Mouse (Mus musculus) erythroblast, embryonic 14.5 days (primary cell): ENCODE measurements around the gene Mllt10.

Experiments used
- GATA1 ChIP-seq: IDR thresholded peaks from 2 replicates; pipeline ENCODE4 v1.6.1; 2012; ENCODE audit warnings: low read length, inconsistent platforms, mixed read lengths
- TAL1 ChIP-seq: IDR thresholded peaks from 3 replicates; pipeline ENCODE4 v1.6.1; 2012; ENCODE audit warnings: low read length, inconsistent platforms, mixed read lengths

DNA sequence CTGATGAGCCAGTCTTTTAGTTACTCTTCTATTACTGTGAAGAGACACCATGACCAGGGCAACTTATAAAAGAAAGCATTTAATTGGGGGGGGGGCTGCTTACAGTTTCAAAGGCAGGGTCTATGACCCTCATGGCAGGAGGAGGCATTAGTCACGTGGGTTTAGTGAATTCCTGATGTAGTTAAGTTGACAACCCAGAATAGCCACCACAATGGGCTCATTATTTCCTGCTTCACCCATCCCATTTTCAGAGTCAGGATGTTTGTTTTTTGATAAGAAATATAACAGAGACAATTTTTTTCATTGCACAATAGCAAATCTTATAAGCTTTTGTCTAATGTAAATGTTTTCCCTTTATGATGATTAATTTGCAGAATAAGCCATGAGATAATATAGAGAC, 120.2 kb downstream of the Mllt10 start:
- no peak for TF ChIP-seq GATA1
- no peak for TF ChIP-seq TAL1
